Comparison of ENCODE assay signal across 34 mouse cellular contexts in the genomic region with DNA sequence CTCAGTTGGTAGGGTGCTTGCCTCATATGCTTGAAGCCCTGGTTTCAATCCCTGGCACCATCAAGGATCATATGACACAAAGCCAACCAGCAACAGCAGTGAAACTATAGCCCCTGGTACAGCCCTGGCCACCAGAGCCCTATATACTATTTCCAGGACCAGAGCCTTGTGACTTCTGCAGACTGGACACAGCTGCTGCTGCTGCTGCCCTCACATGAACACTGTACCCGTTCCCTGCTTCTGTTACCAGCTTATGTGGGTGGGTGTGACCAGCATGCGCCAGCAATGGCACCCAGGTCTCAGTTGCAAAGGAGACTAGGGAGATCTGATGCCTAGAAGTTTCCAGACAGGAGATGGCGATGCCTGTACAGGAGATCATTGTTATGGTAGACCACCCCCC. TPM values are rescaled to one million over a fixed set of nuclear protein-coding genes. Genes with fewer than 3 reads are reported as not detected.
"Had no signal": no experiment of that assay in that cellular context is flagged by ENCODE, and none has a peak within 500 bp of the region (broad histone marks: within the 10 kb centered on the region; RNA-seq: fewer than 3 reads in every experiment).

No protein-coding gene starts in this region.

- H3K4me1 ChIP-seq: liver, embryonic 12.5 days; lung, embryonic 15.5 days; megakaryocyte, embryonic 14.5 days had no signal

- DNase-seq: left cerebral cortex, postnatal 4 days; liver; liver, embryonic 13.5 days; liver, postnatal 0 days; lung, adult 18-20 months; lung, adult 2 months; lung, embryonic 14.5 days; lung, postnatal 10 days; lung, postnatal 14 days; lung, postnatal 36 days; lung, postnatal 4 days; midbrain, embryonic 14.5 days had no signal

- ATAC-seq: liver, embryonic 12.5 days; liver, postnatal 0 days; lung, postnatal 0 days; midbrain, embryonic 13.5 days; midbrain, embryonic 15.5 days; midbrain, embryonic 16.5 days had no signal

- H3K27me3 ChIP-seq: limb, embryonic 12.5 days; limb, embryonic 13.5 days; limb, embryonic 15.5 days; liver, embryonic 12.5 days; liver, embryonic 13.5 days; liver, embryonic 15.5 days; lung, embryonic 15.5 days; midbrain, embryonic 13.5 days; midbrain, embryonic 15.5 days had no signal

- H3K4me2 ChIP-seq: limb, embryonic 12.5 days; limb, embryonic 13.5 days; limb, embryonic 15.5 days; liver, embryonic 11.5 days; liver, embryonic 12.5 days; liver, embryonic 13.5 days; liver, embryonic 15.5 days; lung, embryonic 14.5 days; lung, embryonic 15.5 days; midbrain, embryonic 11.5 days; midbrain, embryonic 12.5 days; midbrain, embryonic 13.5 days; midbrain, embryonic 15.5 days had no signal

- H3K27ac ChIP-seq: limb, embryonic 10.5 days; limb, embryonic 12.5 days; limb, embryonic 13.5 days; limb, embryonic 15.5 days; liver, embryonic 12.5 days; liver, embryonic 13.5 days; liver, embryonic 14.5 days; liver, embryonic 15.5 days; lung, embryonic 15.5 days; macrophage; midbrain, embryonic 10.5 days; midbrain, embryonic 12.5 days; midbrain, embryonic 13.5 days; midbrain, embryonic 15.5 days had no signal

- H3K36me3 ChIP-seq: limb, embryonic 10.5 days; limb, embryonic 12.5 days; limb, embryonic 13.5 days; limb, embryonic 15.5 days; liver, embryonic 12.5 days; liver, embryonic 13.5 days; liver, embryonic 15.5 days; lung, embryonic 15.5 days; midbrain, embryonic 10.5 days; midbrain, embryonic 12.5 days; midbrain, embryonic 13.5 days; midbrain, embryonic 15.5 days had no signal

- H3K9me3 ChIP-seq: limb, embryonic 10.5 days; limb, embryonic 12.5 days; limb, embryonic 13.5 days; limb, embryonic 15.5 days; liver, embryonic 12.5 days; liver, embryonic 13.5 days; liver, embryonic 15.5 days; lung, embryonic 15.5 days; midbrain, embryonic 10.5 days; midbrain, embryonic 12.5 days; midbrain, embryonic 13.5 days; midbrain, embryonic 15.5 days had no signal

- H3K4me3 ChIP-seq: limb, embryonic 10.5 days; limb, embryonic 12.5 days; limb, embryonic 13.5 days; limb, embryonic 15.5 days; liver, embryonic 12.5 days; liver, embryonic 13.5 days; liver, embryonic 15.5 days; lung, embryonic 15.5 days; megakaryocyte, embryonic 14.5 days; midbrain, embryonic 10.5 days; midbrain, embryonic 12.5 days; midbrain, embryonic 13.5 days; midbrain, embryonic 15.5 days had no signal

- H3K9ac ChIP-seq: limb, embryonic 12.5 days; limb, embryonic 13.5 days; limb, embryonic 15.5 days; liver, embryonic 12.5 days; liver, embryonic 13.5 days; liver, embryonic 14.5 days; liver, embryonic 15.5 days; liver, postnatal 0 days; lung, embryonic 14.5 days; lung, embryonic 15.5 days; midbrain, embryonic 12.5 days; midbrain, embryonic 13.5 days; midbrain, embryonic 15.5 days had no signal

RNA-seq across cellular contexts. Expression of gene Sstr2, which starts 21.5 kb away (rescaled TPM):
- total RNA-seq: liver, adult 2 months; megakaryocyte, adult 5-6 weeks; megakaryocyte-erythroid progenitor cell, adult 5-6 weeks; monocyte, adult 5-6 weeks had no signal
- polyA plus RNA-seq: macrophage had no signal
